Mouse (Mus musculus) liver, embryonic 14.5 days (tissue): ENCODE results near the gene Uts2b.

ENCODE experiments used
- CTCF ChIP-seq: IDR thresholded peaks from 2 replicates; pipeline ENCODE4 v1.5.1; 2016; ENCODE audit warnings: antibody characterized with exemption, low read depth, control low read depth
- EP300 ChIP-seq: IDR thresholded peaks from 2 replicates; pipeline ENCODE4 v1.6.1; 2016; ENCODE audit warnings: antibody characterized with exemption, low read depth

DNA sequence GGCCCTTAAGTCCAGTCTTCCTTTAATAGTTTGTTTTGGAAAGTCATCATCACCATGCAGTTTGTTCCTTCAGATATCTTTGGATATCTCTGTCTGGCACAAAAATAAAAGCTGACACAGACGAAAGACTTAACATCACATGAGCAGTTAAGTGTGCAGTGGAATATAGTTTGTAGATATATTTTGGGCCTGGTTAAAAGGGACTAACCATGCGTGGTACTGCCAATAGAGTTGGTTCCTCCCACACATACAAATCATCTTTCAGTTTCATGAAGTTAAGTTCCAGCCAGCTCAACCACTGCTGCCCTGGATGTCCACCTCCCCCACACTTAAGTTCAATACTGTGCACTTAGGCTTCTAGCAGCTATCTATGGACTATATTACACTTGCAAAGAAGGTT, 15.6 kb downstream of the Uts2b start:
- no peak for TF ChIP-seq CTCF
- no peak for TF ChIP-seq EP300
